Mouse (Mus musculus) lung, embryonic 16.5 days (tissue): ENCODE measurements around the gene Rsph14. TPM values are rescaled to one million over a fixed set of nuclear protein-coding genes. Genes with fewer than 3 reads are reported as not detected.

ENCODE experiments used
- ATAC-seq: fragments of 200-750 bp; cut with Nextera tagmentation; 2 replicates; pipeline ENCODE4 v1.8.0; 2017; ENCODE audit warnings: low read depth, mild to moderate bottlenecking, moderate library complexity
- H3K27ac ChIP-seq: fragments of 300-500 bp; sonication (generic); 2 replicates; pipeline ENCODE4 v1.5.1; 2014; ENCODE audit warnings: mild to moderate bottlenecking, control low read depth, low read length
- H3K27me3 ChIP-seq: fragments of 300-500 bp; sonication (generic); 2 replicates; pipeline ENCODE4 v1.6.1; 2014; ENCODE audit warnings: low read depth, low read length, mixed read lengths; ENCODE audit not compliant: control insufficient read depth, insufficient read depth
- H3K36me3 ChIP-seq: fragments of 300-500 bp; sonication (generic); 2 replicates; pipeline ENCODE4 v1.6.1; 2014; ENCODE audit warnings: low read length; ENCODE audit not compliant: control insufficient read depth, insufficient read depth
- H3K4me1 ChIP-seq: fragments of 300-500 bp; sonication (generic); replicated peaks from 2 replicates; pipeline ENCODE4 v1.6.1; 2014; ENCODE audit warnings: low read length, mixed read lengths; ENCODE audit not compliant: control insufficient read depth, insufficient read depth
- H3K4me2 ChIP-seq: fragments of 300-500 bp; sonication (generic); 2 replicates; pipeline ENCODE4 v1.6.1; 2014; ENCODE audit warnings: low read depth, low read length, control low read depth
- H3K4me3 ChIP-seq: fragments of 300-500 bp; sonication (generic); 2 replicates; pipeline ENCODE4 v1.5.1; 2014; ENCODE audit warnings: mild to moderate bottlenecking, low read length, control low read depth
- H3K9ac ChIP-seq: fragments of 300-500 bp; sonication (generic); 2 replicates; pipeline ENCODE4 v1.6.1; 2014; ENCODE audit warnings: low read length, control low read depth
- H3K9me3 ChIP-seq: fragments of 300-500 bp; sonication (generic); 2 replicates; pipeline ENCODE4 v1.6.1; 2016; ENCODE audit warnings: low read length; ENCODE audit not compliant: control insufficient read depth
- WGBS: fragments of 180-500 bp; shearing (Covaris S2); extraction: QIAGEN DNeasy Blood & Tissue Kit; methylation state at CpG from one replicate; pipeline ENCODE4 v1.1.7; 2014; 5-methylcytosine and 5-hydroxymethylcytosine counted together
- polyA plus RNA-seq: library from polyadenylated mRNA; unstranded; fragments of >200 nt; fragmentation: Nextera tagmentation; extraction: Ambion mirVana; gene quantifications from 2 replicates; pipeline ENCODE4 v1.2.1, GENCODE M21; 2015

Rsph14 gene
- polyA plus RNA-seq, 1 experiment from 2014 or later = 3.3 TPM

DNA sequence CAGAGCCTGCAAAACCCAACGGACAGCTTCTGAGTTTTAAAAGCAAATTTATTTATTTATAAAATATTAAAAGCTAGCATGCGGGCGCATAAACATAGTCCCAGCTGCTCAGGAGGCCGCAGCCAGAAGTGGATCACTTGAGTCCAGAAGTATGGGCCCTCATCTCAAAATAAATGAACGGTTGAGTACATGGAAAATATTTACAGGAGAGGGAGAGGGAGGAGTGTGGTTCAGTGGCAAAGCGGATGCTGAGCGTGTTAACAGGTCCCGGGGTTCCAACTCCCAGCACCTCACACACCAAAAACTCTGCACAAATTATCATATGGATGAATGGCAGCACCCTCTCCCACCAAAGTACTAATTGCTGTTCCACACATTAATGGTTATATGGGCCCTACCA lies 25.9 kb upstream of the Rsph14 start:
- peaks cover 45% of the 10 kb centered on the region for H3K4me1 ChIP-seq
- ATAC-seq = no peak
- no peak overlapping the region for H3K27ac ChIP-seq
- no peaks in the 10 kb centered on the region for H3K36me3 ChIP-seq
- H3K4me3 ChIP-seq = no peak overlapping the region
- no peak overlapping the region for H3K4me2 ChIP-seq
- H3K9me3 ChIP-seq = no peaks in the 10 kb centered on the region
- 36% methylated on average over 8 of the region's 8 CpGs for WGBS
- no peak overlapping the region for H3K9ac ChIP-seq
- H3K27me3 ChIP-seq = peaks cover 2% of the 10 kb centered on the region; the same call in 1 of the 2 replicates

DNA sequence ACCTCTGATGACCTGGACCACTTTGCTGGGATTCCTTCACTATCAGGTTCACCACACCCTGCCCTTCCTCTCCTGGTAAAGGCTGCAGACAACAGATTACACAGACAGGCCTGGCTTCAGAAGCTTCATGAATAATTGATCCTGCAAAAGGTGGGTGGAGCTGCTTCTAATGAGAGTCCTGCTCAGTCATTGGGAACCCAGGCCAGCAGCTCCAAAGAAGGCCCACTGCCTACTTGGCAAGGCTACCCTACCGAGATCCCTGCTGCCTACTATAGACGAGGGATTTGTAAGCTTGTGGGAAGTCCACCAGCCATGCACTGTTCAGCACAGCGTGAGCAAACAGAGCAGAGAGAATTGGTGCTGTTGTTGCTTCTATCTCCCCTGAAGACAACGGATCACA lies 23.9 kb upstream of the Rsph14 start:
- Histone ChIP-seq H3K4me1 (peaks cover 26% of the 10 kb centered on the region), H3K4me3 (no peak overlapping the region), H3K36me3 (no peaks in the 10 kb centered on the region), H3K27ac (no peak overlapping the region), H3K27me3 (peaks cover 2% of the 10 kb centered on the region; the same call in 1 of the 2 replicates), H3K9me3 (no peaks in the 10 kb centered on the region), H3K9ac (no peak overlapping the region), H3K4me2 (no peak overlapping the region)
- 28% methylated on average over 4 of the region's 4 CpGs for WGBS
- ATAC-seq = no peak

DNA sequence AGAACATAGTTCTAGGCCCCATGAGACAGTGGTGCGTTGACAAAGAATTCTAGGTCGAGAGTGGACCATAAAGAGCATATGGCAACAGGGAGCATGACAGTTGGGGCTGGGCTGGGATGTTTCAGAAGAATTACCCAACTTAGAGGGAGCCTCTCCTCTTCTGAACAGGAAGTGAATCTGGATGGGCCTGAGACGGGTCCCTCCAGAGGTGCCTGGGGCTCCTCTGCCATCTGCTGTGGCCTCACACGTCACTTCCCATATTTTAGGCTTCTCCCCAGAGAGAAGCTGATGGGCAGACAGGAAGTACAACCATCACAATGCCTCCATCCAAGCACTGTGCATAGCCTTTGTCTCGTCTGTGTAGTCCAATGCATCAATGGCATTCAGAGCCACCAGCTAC lies 23.3 kb upstream of the Rsph14 start:
- no peak for ATAC-seq
- Histone ChIP-seq H3K36me3 (no peaks in the 10 kb centered on the region), H3K27ac (no peak overlapping the region), H3K27me3 (peaks cover 2% of the 10 kb centered on the region; the same call in 1 of the 2 replicates), H3K4me2 (no peak overlapping the region), H3K4me1 (peaks cover 26% of the 10 kb centered on the region), H3K9me3 (no peaks in the 10 kb centered on the region), H3K4me3 (no peak overlapping the region), H3K9ac (no peak overlapping the region)
- WGBS = 63% methylated on average over 5 of the region's 5 CpGs

DNA sequence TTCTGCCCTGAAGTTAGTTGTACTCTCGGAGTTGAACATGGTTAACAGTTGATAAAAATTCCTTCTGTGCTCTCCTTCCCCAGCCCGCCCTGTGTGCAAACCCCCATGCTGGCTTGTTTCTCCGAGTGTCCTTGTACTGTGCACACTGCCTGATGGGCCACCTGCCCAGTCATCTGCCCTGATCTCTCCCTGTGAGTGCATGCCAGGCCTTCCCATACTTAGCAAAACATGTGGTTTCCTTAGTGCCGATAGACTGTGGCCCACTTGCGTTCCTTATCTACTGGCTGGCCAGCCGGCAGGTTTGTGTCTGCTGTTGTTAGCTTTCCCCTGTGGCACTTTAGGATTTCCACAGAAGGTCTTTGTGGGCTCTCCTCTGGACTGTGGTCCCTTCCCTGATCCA lies 21.7 kb upstream of the Rsph14 start:
- H3K4me1 ChIP-seq = peaks cover 20% of the 10 kb centered on the region
- no peaks in the 10 kb centered on the region for H3K9me3 ChIP-seq
- peaks cover 2% of the 10 kb centered on the region; the same call in 1 of the 2 replicates for H3K27me3 ChIP-seq
- H3K36me3 ChIP-seq = no peaks in the 10 kb centered on the region
- no peak overlapping the region for H3K4me2 ChIP-seq
- no peak overlapping the region for H3K9ac ChIP-seq
- WGBS = 27% methylated on average over 6 of the region's 6 CpGs
- H3K27ac ChIP-seq = no peak overlapping the region
- peak; percentile 43; the same call in 1 of the 2 replicates for ATAC-seq
- no peak overlapping the region for H3K4me3 ChIP-seq

DNA sequence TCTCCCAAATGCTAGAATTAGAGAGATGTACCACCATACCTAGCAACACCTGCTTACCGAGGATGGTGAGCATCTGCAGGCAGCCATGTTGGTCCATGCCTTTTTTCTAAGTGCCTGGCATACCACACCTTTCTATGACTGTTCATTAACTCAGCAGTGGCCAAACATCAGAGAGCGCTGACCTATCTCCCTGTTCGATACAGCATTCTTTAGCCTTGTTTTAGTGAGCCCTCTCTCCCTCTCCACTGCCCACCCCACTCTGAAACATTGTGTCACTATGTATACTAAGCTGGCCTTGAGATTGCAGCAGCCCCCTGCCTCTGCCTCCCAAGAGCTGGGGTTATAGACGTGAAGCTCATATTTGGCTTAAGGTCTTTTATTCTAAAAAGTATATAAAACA lies 21.3 kb upstream of the Rsph14 start:
- Histone ChIP-seq H3K4me3 (no peak overlapping the region), H3K9ac (no peak overlapping the region), H3K9me3 (no peaks in the 10 kb centered on the region), H3K4me1 (peaks cover 15% of the 10 kb centered on the region), H3K27ac (no peak overlapping the region), H3K27me3 (peaks cover 2% of the 10 kb centered on the region; the same call in 1 of the 2 replicates), H3K4me2 (no peak overlapping the region), H3K36me3 (no peaks in the 10 kb centered on the region)
- 51% methylated on average over 4 of the region's 4 CpGs for WGBS
- ATAC-seq = no peak

DNA sequence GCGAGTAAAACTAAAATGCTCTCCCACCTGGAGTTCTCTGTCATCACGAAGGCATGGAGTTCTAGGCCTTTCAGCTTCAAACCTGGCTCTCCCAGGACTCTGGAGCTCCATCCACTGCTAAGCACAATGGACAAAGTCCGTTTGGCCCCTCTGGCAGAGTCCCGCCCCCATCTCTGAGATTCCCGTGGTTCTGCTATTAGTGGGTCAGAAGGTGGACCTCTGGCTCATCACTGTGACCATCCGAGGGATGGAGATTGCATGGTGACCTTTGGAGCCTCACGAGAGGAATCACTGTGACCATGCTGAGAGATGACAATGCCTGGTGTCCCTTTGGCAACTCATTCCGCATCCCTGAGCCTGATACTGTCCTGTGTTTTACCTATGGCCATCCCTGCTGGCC lies 20.5 kb upstream of the Rsph14 start:
- no peak for ATAC-seq
- Histone ChIP-seq H3K9ac (no peak overlapping the region), H3K27ac (no peak overlapping the region), H3K4me3 (no peak overlapping the region), H3K4me1 (peaks cover 9% of the 10 kb centered on the region), H3K36me3 (no peaks in the 10 kb centered on the region), H3K4me2 (no peak overlapping the region), H3K27me3 (peaks cover 2% of the 10 kb centered on the region; the same call in 1 of the 2 replicates), H3K9me3 (no peaks in the 10 kb centered on the region)
- WGBS = 78% methylated on average over 8 of the region's 8 CpGs

DNA sequence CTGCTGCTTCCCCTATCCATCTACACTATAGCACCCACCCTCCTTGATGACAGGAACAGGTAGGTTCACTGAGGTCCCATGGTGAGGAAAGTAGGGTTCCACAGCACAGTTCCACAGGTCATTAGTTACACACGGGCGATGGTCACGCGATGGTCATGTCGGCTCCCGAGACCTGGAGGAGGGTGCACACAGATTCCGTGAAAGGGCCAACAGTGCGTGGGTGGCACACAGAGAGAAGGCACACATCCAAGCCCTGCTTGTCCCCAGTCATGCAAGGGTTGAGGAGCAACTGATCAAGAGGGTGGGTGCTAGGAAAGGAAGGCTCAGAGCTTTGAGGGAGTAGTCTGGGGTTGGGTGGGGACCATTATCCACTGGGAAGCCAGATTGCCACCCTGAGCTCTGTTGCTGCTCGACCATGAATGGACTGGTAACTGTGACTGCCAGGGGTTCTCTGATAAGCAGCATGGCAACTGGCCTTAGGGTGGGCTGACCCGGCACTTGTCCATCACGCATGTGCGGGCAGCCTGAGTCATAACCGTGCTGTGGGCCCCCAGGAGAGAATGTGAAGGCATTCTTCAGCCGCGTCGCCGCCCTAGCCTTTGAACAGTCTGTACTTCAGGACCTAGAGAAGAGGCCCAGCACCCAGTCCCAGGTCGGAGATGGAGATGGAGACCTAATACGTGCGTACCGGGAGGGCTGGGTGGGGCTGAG lies 19.1 kb upstream of the Rsph14 start:
- Histone ChIP-seq H3K27ac (no peak overlapping the region), H3K27me3 (no peaks in the 10 kb centered on the region), H3K4me3 (no peak overlapping the region), H3K4me2 (no peak overlapping the region), H3K9me3 (no peaks in the 10 kb centered on the region), H3K36me3 (no peaks in the 10 kb centered on the region), H3K9ac (no peak overlapping the region), H3K4me1 (peaks cover 7% of the 10 kb centered on the region)
- 89% methylated on average over 21 of the region's 21 CpGs for WGBS
- ATAC-seq = no peak

DNA sequence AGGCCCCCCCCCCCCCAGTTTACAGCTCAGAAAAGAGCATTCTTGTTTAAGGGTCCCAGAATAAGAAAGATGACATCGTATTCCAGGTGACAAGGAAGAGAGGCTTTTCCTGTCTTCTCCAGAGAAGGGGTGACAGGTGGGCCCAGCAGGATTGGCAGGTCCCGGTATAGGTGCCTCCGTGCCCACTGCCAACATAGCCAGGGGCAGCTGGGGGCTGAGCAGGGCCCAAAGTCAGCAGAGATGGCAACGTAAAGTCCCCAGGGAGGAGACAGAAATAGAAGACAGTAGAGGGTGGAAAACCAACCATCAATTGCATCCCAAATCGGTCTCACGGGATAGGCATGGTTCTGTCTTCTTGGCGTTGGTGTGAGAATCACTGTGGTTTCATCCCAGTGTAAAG lies 16.3 kb upstream of the Rsph14 start:
- 86% methylated on average over 7 of the region's 7 CpGs for WGBS
- no peaks in the 10 kb centered on the region for H3K9me3 ChIP-seq
- no peaks in the 10 kb centered on the region for H3K27me3 ChIP-seq
- no peak overlapping the region for H3K27ac ChIP-seq
- no peak overlapping the region for H3K4me3 ChIP-seq
- no peak overlapping the region for H3K4me2 ChIP-seq
- peaks cover 2% of the 10 kb centered on the region; the same call in 1 of the 2 replicates for H3K4me1 ChIP-seq
- no peaks in the 10 kb centered on the region for H3K36me3 ChIP-seq
- no peak overlapping the region for H3K9ac ChIP-seq
- no peak for ATAC-seq

DNA sequence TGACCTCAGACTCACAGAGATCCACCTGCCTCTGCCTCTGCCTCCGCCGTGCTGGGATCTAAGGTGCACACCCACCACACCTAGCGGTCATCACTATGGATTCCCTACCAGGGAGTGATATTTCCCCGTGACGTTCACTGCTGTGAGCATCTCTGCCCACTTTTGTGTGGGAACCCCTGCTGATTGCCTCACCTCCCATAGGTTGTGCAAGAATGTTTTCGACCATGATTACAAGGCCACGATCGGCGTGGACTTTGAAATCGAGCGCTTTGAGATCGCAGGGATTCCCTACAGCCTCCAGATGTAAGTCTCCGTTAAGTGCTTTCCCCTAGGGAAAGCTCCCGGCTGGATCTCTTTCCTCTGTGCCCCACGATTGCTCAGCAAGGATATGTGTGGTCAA lies 13.4 kb upstream of the Rsph14 start:
- Histone ChIP-seq H3K4me3 (no peak overlapping the region), H3K36me3 (no peaks in the 10 kb centered on the region), H3K27me3 (no peaks in the 10 kb centered on the region), H3K4me2 (no peak overlapping the region), H3K9ac (no peak overlapping the region), H3K9me3 (no peaks in the 10 kb centered on the region), H3K4me1 (0 out of 2 replicates have a peak, but pooled peaks cover 2% of the 10 kb centered on the region), H3K27ac (no peak overlapping the region)
- 91% methylated on average over 15 of the region's 15 CpGs for WGBS
- ATAC-seq = no peak
